Mouse (Mus musculus) megakaryocyte, embryonic 14.5 days (primary cell): ENCODE data around the gene Sgta.

Experiments used
- FLI1 ChIP-seq: IDR thresholded peaks from 2 replicates; pipeline ENCODE4 v1.6.1; 2012; ENCODE audit warnings: low read length, inconsistent platforms, mixed read lengths
- GATA1 ChIP-seq: IDR thresholded peaks from 3 replicates; pipeline ENCODE4 v1.6.1; 2012; ENCODE audit warnings: mixed read lengths, low read length, inconsistent platforms, borderline replicate concordance

GRCm38 (mm10) chr10:81094931-81095678 lies 35.1 kb upstream of the Sgta start:
- TF ChIP-seq GATA1 (no peak), FLI1 (no peak)
